Mouse (Mus musculus) macrophage (primary cell): ENCODE results near the gene Zic1. TPM values are rescaled to one million over a fixed set of nuclear protein-coding genes. Genes with fewer than 3 reads are reported as not detected.

Experiments
- H3K27ac ChIP-seq: fragments of 350-480 bp; formaldehyde crosslinking; 2 replicates; pipeline ENCODE4 v1.9.0; 2021
- H3K36me3 ChIP-seq: fragments of 350-480 bp; formaldehyde crosslinking; 2 replicates; pipeline ENCODE4 v1.9.0; 2021; ENCODE audit errors: inconsistent target
- H3K4me3 ChIP-seq: fragments of 350-480 bp; formaldehyde crosslinking; 2 replicates; pipeline ENCODE4 v1.9.0; 2021; ENCODE audit errors: inconsistent target
- H3K79me2 ChIP-seq: fragments of 350-480 bp; formaldehyde crosslinking; 2 replicates; pipeline ENCODE4 v1.9.0; 2021; ENCODE audit errors: inconsistent target
- WGBS: methylation state at CpG from one replicate; pipeline ENCODE4 v1.1.7; 2026; ENCODE audit warnings: inconsistent platforms; ENCODE audit not compliant: missing documents; 5-methylcytosine and 5-hydroxymethylcytosine counted together
- polyA plus RNA-seq: library from polyadenylated mRNA; stranded (reverse); fragments of 250-400 nt; gene quantifications from 3 replicates; pipeline ENCODE4 v1.2.4, GENCODE M21; 2018; ENCODE audit warnings: inconsistent platforms

The Zic1 gene
- polyA plus RNA-seq, 1 experiment from 2014 or later, result not detected

DNA sequence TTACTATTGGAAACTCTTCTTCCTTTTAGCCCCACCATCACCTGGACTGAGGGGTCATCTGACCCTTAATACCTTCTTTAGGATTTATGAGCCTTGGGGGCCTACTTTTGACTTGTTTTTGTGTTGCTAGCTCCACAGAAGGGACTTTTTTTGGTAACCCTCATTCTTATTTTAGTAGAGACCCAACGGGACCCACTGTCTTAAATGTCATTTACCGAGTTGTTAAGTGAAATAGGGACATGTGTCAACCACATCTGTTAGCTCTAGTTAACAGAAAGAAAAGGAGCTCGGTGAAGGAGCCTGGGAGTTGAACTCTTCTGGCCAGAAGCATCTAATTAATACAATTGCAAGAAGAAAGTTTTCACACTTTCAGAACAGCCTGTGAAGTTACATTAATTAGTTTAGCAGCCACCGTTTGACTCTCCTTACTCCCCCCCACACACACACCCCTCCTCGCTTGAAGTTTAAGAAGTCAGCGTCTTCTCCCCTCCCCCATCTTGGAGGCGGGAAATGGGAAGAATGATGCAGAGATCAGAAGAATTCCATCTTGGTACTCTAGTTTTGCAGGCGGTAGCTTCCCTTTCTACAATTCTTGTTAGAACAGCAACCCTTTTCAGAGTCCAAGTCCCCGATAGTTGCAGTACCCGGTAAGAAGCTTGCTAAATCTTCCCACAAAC lies 14.3 kb upstream of the Zic1 start:
- WGBS, result 4% methylated on average over 10 of the region's 10 CpGs

DNA sequence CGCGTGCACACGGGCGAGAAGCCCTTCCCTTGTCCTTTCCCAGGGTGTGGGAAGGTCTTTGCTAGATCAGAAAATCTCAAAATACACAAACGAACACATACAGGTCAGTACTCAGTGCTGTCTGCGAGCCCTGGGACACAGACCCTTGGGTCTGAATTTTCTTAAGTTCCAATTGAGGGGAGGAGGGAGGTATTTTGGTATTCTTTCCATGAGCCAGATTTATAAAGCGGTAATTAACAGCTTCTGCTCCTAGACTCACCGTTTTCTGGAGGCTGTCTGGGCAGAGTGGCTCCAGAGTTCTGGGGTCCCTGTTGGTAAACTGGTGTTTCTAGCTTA lies 13.7 kb upstream of the Zic1 start:
- 4% methylated on average over 8 of the region's 8 CpGs for WGBS
- Histone ChIP-seq H3K36me3 (no peaks in the 10 kb centered on the region), H3K27ac (no peak overlapping the region), H3K4me3 (no peak overlapping the region), H3K79me2 (no peaks in the 10 kb centered on the region)

More for the DNA sequence above, 14.3 kb upstream of the Zic1 start:
- Histone ChIP-seq H3K4me3 (no peak overlapping the region), H3K36me3 (no peaks in the 10 kb centered on the region), H3K27ac (no peak overlapping the region), H3K79me2 (no peaks in the 10 kb centered on the region)

DNA sequence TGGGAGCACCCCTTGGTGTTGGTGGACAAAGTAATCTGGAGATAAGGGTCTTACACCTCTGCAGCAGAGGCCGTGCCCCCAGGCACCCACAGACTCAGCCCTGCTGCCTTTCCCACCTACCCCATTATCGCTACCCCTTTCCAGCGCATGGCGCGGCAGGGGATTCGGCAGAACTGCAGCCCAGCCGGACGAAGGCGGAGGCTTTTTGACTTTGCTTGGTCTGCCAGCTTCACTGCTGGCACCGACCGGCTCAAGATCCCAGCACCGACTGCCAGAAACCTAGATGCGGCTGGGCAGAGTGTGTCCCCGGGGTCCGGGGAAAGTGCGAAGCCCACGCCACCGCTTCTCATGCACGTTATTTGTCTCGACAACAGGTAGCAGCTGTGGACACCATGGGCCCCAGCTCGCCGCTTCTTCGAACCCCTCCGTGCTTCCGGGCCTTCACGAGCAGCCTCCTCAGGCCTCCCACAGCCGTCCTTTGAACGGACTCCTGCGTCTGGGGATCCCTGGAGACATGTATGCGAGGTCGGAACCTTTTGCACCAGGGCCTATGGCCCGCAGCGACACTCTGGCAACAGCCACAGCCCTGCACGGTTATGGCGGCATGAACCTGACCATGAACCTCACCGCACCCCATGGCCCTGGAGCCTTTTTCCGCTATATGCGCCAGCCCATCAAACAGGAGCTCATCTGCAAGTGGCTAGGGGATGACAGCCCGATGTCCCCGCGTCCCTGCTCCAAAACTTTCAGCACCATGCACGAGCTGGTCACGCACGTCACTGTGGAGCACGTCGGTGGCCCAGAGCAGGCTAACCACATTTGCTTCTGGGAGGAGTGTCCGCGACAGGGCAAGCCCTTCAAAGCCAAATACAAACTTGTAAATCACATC lies 13.0 kb upstream of the Zic1 start:
- 8% methylated on average over 48 of the region's 48 CpGs for WGBS
- no peaks in the 10 kb centered on the region for H3K79me2 ChIP-seq
- no peaks in the 10 kb centered on the region for H3K36me3 ChIP-seq
- H3K4me3 ChIP-seq, result no peak overlapping the region
- no peak overlapping the region for H3K27ac ChIP-seq

DNA sequence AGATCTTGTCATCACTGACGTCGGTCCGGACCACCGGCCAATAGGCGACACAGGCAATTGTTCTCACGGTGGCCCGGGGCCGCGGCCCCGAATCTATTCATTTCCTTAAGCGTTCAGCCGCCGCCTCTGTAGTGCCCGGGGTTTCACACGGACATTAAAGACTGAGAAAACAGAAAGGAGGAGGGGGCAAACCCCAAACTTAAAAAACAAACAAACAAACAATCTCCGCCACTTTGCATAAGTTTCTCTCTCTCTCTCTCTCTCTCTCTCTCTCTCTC lies 12.2 kb upstream of the Zic1 start:
- no peaks in the 10 kb centered on the region for H3K79me2 ChIP-seq
- 19% methylated on average over 6 of the region's 16 CpGs for WGBS
- H3K36me3 ChIP-seq, result no peaks in the 10 kb centered on the region
- no peak overlapping the region for H3K27ac ChIP-seq
- H3K4me3 ChIP-seq, result no peak overlapping the region

DNA sequence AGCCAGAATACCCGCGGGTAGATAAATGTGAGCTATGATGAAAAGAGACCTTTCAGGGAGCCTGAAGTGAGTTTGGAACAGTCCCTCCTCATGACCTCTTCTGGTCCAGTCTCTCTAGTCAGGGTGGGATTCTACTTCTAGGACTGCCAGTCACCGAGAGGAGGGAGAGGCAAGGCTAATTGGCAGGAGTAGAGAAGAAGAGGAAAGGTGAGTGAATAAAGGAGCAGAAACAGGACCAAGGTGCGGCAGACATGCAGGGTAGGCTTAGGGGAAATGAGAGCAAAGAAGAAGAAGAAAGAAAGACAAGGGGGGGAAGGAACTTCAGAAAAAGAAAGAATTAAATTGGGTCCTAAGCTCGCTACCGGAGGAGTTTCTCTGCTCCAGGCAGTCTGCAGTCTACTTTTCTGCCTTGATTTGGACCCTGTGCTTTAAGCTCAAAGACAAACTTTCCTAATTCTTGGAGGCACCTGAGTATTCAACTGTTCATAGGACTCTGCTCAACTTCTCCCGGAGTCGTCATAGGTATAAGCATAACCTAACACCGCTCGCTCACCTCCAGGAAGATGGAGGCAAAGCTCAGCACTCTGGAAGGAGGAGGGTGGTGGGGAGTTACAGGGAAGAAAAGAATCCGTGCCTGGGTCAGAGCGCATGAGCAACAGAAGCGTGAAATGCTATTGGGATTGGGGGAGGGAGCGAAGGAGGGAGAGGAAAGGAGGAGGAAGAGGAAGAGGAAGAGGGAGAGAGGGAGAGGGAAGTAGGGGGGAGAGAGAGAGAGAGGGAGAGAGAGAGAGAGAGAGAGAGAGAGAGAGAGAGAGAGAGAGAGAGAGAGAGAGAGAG lies 11.6 kb upstream of the Zic1 start:
- no peaks in the 10 kb centered on the region for H3K36me3 ChIP-seq
- no peak overlapping the region for H3K27ac ChIP-seq
- WGBS, result 18% methylated on average over 10 of the region's 14 CpGs
- no peak overlapping the region for H3K4me3 ChIP-seq
- no peaks in the 10 kb centered on the region for H3K79me2 ChIP-seq

DNA sequence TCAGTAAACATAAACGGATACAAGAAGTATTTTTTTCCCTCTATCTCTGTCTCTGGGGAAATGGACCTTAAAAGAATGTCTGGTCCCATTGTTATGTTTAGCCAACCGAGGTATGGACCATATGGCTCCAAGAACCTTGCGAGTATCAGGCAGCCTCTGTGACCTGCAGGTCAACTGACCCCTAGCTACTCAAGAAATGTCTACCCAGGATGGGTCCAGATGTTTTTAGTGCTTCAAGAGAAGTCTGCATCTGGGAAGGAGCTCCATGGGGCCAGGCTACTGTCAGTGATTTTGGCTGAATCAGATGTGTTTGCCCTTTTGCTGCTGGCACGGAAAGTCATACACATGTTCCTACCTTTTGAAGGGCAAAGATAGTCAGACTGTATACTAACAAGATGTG lies 9.1 kb upstream of the Zic1 start:
- Histone ChIP-seq H3K36me3 (no peaks in the 10 kb centered on the region), H3K79me2 (no peaks in the 10 kb centered on the region), H3K4me3 (no peak overlapping the region), H3K27ac (no peak overlapping the region)
- 19% methylated on average over 4 of the region's 4 CpGs for WGBS

DNA sequence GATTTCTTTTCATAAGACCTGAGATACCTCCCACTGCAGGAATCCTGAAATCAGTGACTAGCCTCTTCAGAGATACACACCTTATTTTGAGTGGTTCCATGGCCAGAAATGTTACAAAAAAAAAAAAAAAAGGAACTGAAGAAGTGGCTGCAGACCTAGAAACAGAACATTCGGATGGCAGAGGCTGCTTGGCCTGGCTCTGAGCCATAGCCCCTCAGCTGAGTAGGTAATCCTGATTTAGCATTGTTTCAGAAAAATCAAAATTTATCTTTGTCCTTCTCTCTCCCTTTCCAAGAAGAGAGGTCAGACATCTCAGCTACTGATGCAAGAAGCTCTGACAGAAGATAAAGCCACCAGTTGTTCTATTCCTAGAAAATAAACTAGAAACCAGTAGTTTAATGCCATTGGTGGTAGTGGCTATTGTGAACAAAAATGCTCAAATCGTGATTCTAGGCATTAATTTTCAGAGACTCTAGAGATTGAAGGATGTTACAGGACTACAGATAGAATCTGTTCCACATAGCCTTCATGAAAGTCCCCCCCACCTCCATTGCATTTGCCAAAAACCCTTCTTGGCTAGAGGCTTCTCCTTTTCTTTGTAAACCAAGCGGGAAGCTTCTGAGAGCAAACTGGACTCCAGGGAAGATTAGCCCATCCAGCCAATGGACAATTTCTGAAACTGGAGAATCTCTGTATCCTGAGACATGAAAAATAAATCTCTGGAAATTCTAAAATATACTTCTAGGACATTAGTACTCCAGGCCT lies 8.4 kb upstream of the Zic1 start:
- Histone ChIP-seq H3K4me3 (no peak overlapping the region), H3K27ac (no peak overlapping the region), H3K36me3 (no peaks in the 10 kb centered on the region), H3K79me2 (no peaks in the 10 kb centered on the region)
- 34% methylated on average over 3 of the region's 3 CpGs for whole genome bisulfite sequencing

DNA sequence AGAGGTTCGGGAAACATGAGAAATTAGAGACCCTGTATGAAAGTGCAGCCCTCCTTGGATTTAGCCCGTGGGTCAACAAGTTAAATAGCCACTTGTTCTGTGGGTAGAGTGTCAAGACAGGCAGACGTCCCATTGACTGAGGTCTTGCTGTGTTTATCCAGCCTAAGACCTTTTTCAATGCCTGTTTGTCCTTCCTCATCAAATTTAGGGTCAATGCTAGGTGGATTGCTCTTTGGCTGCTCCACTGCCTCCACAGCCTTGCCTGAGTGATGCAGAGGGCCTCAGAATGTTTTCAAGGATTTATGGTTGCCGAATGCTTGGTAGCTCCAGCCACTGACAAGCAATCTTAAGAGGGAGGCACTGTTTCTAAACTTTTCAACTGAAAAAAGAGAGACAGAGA lies 6.0 kb upstream of the Zic1 start:
- 25% methylated on average over 4 of the region's 4 CpGs for WGBS
- Histone ChIP-seq H3K4me3 (no peak overlapping the region), H3K79me2 (no peaks in the 10 kb centered on the region), H3K27ac (no peak overlapping the region), H3K36me3 (no peaks in the 10 kb centered on the region)

DNA sequence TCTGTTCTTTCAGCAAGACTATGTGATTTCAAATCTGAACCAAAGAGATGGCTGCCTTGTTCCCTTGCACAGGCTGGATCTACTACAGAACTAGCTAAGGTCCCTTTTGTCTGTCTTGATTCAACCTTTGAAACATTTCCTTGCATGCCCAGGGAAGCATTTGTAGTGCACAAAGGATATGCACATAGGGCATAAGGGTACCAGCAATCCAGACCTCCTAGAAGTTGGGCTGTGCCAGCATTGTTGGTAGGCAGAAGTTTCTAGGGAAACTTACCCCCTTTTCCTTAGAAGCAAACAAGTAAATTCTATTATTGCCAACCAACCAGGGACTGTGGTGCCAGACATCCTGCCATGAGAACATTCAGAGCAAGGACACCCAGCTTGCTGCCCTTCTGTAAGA lies 5.4 kb upstream of the Zic1 start:
- H3K27ac ChIP-seq, result no peak overlapping the region
- H3K79me2 ChIP-seq, result no peaks in the 10 kb centered on the region
- H3K4me3 ChIP-seq, result no peak overlapping the region
- no peaks in the 10 kb centered on the region for H3K36me3 ChIP-seq

DNA sequence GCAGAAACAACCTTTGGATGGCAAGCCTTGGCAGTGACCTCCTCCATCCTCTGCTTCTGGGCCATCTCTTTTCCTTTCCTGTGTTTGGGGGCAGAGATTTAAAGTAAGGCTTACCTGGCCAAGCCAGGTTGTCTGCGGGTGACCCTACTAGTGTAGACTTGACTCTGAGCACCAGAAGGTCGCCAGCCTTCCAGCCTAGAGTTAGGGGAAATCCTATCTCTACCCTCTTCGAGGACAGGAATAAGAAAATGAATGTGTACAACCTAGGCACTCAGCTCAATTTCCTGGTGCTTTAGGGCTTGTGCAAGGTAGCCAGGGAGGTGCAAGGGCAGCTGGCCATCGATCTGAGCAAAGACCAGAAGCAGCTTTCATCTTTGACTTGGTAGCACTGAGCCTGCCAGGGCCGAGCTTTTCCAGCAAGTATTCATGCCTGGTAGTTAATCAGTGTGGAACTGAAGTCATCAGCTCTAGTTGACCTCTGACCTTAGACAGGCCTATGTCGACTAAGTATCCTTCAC lies 4.6 kb upstream of the Zic1 start:
- WGBS, result 11% methylated on average over 6 of the region's 6 CpGs
- Histone ChIP-seq H3K36me3 (no peaks in the 10 kb centered on the region), H3K79me2 (no peaks in the 10 kb centered on the region), H3K4me3 (no peak overlapping the region), H3K27ac (no peak overlapping the region)

DNA sequence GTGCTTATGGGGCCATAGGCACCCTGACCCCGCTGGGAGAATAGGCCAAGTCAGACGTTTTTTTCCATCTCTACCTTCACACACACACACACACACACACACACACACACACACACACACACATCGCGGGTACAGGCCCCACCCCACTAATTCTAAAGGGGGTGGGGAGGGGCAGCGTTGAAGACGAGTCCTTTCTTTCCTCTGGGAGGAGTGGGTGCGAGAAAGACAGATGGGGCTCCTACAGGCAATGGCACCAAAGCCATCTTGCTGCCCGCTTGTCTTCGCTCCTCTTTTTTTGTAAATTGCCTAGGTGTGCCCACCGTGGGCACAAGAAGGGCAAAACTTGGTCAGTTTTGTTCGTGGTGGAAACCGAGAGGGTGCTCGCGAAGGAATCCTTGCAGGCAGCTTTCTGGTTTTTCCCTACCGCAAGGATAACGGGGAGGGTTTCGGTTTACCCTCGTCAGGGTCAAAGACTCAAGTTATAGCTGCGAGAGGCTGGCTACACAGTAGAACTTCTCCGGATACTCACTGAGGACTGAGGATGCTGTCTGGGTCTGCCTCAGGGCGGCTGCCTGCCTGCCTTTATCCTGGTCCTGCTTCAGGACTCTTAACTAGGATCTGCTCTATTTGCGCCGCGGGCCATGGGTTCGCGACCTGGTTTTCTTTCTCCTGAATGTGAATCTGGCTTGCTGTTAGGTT lies 3.8 kb upstream of the Zic1 start:
- H3K4me3 ChIP-seq, result no peak overlapping the region
- H3K36me3 ChIP-seq, result no peaks in the 10 kb centered on the region
- no peak overlapping the region for H3K27ac ChIP-seq
- 11% methylated on average over 26 of the region's 26 CpGs for WGBS
- no peaks in the 10 kb centered on the region for H3K79me2 ChIP-seq

DNA sequence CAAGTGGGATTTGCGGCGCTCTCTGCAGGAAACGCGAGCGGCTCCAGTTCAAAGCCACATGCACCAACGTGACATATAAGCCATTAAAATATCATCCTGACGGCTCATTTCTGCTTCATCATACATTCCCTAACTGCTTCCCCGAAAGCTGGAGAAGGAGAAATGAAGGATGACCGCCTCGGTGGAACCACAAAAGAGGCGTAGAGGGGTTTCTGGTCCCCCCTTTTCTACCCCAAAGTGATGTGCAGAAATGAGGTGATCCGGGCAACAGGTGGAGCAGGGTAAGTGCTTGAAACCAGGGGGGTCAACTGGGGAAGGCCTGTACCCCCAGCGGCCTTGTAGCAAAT lies 3.3 kb upstream of the Zic1 start:
- Histone ChIP-seq H3K27ac (no peak overlapping the region), H3K4me3 (no peak overlapping the region), H3K79me2 (no peaks in the 10 kb centered on the region), H3K36me3 (no peaks in the 10 kb centered on the region)
- 16% methylated on average over 13 of the region's 13 CpGs for WGBS

DNA sequence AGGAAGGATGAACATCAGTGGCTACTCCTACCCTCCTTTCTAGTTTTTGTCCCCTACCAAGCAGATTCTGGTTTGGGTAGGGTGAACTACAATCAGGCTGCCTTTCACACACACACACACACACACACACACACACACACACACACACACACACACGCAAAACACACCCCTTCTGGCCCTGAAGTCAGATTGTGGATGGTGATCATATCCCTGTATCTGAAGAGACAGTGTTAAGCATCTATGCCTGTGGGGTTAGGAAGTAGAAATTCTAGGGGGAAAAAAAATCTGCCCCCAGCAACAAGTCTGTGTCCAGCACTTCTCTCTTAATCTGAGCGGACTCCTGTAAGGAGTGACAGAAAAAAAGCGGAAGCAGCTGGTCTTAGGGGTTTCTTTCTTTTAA lies 2.5 kb upstream of the Zic1 start:
- Histone ChIP-seq H3K36me3 (no peaks in the 10 kb centered on the region), H3K27ac (no peak overlapping the region), H3K4me3 (no peak overlapping the region), H3K79me2 (no peaks in the 10 kb centered on the region)
- 13% methylated on average over 2 of the region's 3 CpGs for WGBS
